Mouse (Mus musculus) liver, postnatal 0 days (tissue): ENCODE results near the gene Myh2.

Experiments used
- CTCF ChIP-seq: sonication (generic); IDR thresholded peaks from 2 replicates; pipeline ENCODE4 v1.5.1; 2016; ENCODE audit warnings: antibody characterized with exemption, low read depth
- EP300 ChIP-seq: IDR thresholded peaks from 2 replicates; pipeline ENCODE4 v1.6.1; 2016; ENCODE audit warnings: antibody characterized with exemption, low read depth, mild to moderate bottlenecking

DNA sequence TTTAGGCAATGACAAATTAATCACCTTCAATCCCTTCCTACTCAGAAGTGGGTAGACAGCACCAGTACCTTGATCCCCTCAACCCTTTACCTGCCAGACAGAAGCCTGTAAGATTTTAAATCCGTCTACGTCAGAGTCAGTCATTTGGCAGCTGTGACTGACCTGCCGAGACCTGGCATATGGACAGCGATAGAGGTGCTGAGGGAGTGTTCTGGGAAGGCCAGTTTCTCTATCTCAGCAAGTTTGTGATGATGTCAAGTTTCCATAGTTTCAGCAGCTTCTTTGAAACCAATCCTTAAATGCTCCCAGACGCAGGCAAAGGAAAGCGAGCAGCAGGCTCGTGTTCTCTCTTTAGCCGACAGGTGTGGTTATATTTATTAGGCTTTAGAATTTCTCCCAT, 31.3 kb upstream of the Myh2 start:
- no peak for TF ChIP-seq EP300
- no peak for TF ChIP-seq CTCF
